Mouse (Mus musculus) lung, adult 10 weeks (tissue): Measurements from ENCODE around the gene Atp5j2. TPM values are rescaled to one million over a fixed set of nuclear protein-coding genes. Genes with fewer than 3 reads are reported as not detected.

Experiments used
- polyA plus RNA-seq: library from polyadenylated mRNA; stranded (reverse); fragments of 350-450 nt; fragmentation: Illumina TruSeq; extraction: RNeasy Lipid Tissue Mini Kit (QIAGEN cat#74804); gene quantifications from one replicate; pipeline ENCODE4 v1.2.3, GENCODE M21; 2014; ENCODE audit warnings: low read depth, low replicate concordance; ENCODE audit not compliant: insufficient read depth

Gene Atp5j2
- polyA plus RNA-seq: 320 TPM

DNA sequence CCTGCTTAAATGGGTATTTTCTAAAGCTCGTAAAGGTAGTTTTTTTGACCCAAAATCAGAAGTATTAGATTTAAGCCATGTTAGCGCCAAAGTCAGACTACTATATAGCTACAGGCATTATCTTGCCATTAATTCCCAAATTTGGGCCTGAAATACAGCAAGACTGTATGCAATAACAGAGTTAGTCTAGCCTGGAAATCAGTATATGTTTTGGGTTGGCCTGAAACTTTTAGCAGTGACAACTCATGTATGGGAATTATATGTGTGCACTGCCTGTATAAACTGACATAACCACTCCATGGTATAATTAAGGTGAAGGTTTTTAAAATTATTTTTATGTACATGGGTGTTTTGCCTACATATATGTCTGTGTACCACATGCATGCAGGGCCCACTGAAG is at the start of gene Atp5j2:
Atp5j2 (minus strand) TSS at position 101 of the 400 bp plus-strand sequence.

DNA sequence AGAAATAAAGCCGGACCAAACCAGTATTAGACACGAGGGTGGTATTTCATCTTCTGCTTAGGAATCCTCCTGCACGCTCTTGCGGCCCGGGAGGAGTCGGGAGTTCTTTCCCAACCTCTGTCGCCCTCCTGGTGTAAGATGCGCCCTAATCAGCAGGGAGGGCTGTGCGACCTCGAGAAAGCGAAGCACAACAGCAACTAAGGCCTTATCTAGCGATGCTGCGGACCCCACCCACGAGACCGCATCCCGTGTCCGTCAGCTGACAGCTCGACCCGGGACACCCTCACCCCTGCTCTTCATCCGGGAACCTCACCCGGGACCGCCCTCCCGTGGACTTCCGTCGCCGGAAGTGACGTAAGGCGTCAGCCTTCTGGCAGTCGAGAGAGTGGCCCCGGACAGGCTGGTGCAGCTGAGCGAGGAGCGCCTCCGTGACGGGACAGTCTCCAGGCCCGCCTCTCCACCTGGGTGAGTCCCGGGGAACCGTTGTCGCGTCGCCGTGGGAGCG is 39.6 kb upstream of the Atp5j2 start, which contains the start of gene Zfp655:
Zfp655 (plus strand) TSS at position 349 of the 505 bp plus-strand sequence.

DNA sequence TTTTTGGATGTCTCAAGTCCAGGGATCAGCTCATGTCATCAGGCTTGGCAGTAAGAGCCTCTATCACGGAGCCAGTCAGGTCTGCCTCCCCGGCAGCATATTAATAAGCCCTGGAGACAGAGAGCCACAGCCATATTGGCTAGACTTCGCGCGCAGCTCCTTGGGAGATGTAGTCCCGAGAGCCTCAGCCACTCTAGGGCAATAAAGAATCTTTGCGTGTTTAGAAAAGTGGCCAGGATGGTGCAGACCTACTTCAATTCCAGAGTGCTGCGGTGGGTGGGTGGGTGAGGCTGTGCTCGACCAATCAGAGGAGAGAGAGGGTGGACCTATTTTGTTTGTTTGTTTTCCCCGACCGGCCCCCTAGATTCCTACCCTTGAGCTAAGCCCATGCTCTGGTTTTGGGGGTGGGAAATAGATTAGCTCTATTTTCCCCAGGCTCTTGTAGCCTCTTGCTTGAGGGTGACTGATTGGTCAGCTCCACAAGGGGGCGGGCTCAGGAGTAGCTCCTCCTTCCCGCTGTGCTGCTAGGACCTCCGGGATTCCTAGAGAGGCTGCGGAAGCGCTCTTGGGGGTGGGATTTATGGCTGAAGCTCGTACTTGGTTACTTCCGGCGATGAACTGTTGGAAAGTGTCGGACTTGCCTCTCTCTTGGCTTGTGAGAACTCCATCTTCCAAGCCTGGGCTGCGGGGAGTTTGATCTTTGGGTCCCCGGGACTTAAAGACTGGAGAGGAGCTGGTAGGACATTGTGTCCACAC is 12.3 kb upstream of the Atp5j2 start, which contains the start of gene Zkscan5:
Zkscan5 (plus strand) TSS at position 627 of the 756 bp plus-strand sequence.

GRCm38 (mm10) chr5:145201321-145201991 is 9.6 kb upstream of the Atp5j2 start, which contains the start of gene Zkscan14:
TSS of gene Zkscan14 (minus strand) at chr5:145201868.

DNA sequence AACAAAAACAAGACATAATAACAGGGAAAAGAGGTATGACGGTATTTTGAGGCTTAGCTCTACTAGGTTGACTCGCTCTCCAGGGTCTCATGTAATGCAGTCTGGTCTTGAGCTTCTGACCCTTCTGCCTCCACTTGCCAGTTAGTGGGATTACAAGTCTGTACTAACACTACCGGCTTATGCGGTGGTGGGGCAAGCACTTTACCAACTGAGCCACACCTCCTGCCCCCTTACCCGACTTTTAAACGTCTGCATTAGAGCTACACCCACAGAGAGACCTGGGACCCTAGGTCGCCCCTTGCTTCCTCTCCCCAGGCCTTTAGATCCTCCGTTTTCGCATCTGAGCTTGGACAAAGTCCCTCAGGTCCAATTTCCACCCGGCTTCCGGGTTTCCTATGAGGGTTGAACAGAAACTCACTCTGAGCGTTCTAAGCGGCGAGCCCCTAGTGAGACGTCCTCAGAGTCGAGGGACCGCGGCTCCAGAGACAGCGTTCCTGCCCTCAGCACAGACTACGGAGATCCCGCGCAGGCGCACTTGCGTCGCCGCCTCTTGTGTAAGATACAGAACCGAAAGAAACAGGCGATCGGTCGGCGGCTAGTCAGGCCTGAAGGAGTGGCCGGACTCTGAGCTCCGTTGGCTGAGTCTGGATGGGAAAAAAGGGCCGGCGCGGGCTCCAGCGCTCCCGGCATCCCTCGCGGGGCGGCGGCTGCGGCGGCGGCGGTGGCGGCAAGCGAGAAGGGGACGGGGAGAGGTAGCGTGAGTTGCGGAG is 25.1 kb downstream of the Atp5j2 start, which contains the start of the genes Ptcd1 and Cpsf4:
Ptcd1 (minus strand) TSS at position 573 of the 770 bp plus-strand sequence.
Cpsf4 (plus strand) TSS at position 678 of the 770 bp plus-strand sequence.

DNA sequence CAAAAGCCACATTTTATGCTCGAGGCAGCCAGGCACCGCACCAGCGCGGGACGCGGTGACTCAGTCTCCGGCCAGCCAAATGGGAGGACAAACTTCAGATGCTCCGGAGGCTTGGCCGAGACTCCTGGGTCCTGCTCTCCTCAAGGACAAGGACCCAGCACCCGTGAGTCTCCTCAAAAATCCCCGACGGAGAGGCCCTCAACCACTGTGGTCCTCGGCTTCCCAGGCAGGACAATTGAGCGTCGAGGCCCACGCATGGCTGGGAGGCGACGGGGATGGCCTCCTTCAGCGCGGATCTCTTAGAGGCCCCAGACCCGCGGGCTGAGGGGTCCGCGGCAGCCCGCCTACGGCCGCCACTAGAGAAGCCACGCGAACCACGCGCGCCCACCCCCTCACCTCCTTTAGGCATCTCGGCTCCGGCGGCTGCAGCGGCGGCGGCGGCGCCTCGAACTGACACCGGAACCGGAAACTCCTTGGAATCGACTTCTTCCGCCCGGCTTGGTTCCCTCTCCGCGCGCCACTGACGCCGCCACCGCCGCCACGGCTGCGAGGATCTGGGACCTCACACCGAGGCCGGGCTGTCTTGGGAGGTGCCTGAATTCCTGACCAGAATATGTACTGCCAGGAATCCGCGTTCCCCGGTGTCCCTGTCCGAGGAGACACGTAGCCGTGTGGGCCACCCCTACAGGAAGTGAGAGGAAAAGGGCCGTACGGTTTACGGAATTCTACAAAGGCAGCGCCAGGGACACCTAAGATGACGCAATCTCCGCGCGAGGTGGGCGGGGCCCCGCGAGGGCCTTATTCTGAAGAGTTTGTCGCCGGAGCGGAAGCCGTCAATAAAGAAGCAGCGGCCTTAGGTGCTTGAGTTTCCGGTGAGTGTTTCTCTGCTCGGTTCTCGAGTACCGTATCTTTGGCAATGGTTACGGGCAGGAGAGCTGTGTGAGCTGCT is 52.0 kb downstream of the Atp5j2 start, which contains the start of the genes Pdap1 and Bud31:
Pdap1 (minus strand) TSS at position 668 of the 949 bp plus-strand sequence.
Bud31 (plus strand) TSS at position 792 of the 949 bp plus-strand sequence.

Other genes starting within 250 kb of the Atp5j2 start
- 9.8 TPM for gene Smurf1, start 226.2 kb downstream of the Atp5j2 start, polyA plus RNA-seq
- not detected for gene Gm4871, start 159.3 kb downstream of the Atp5j2 start, polyA plus RNA-seq
- not detected for gene 1700018F24Rik, start 149.1 kb downstream of the Atp5j2 start, polyA plus RNA-seq
- gene Arpc1a, start 108.2 kb downstream of the Atp5j2 start, polyA plus RNA-seq: 133 TPM
- gene Kpna7, start 108.0 kb downstream of the Atp5j2 start, polyA plus RNA-seq: not detected
- 228 TPM for gene Arpc1b, start 77.8 kb downstream of the Atp5j2 start, polyA plus RNA-seq
- 53.5 TPM for gene Pdap1, start 51.8 kb downstream of the Atp5j2 start, polyA plus RNA-seq
- 134 TPM for gene Bud31, start 51.7 kb downstream of the Atp5j2 start, polyA plus RNA-seq
- gene Ptcd1, start 25.0 kb downstream of the Atp5j2 start, polyA plus RNA-seq: 6.8 TPM
- 15.0 TPM for gene Cpsf4, start 24.8 kb downstream of the Atp5j2 start, polyA plus RNA-seq
- 8.3 TPM for gene Zkscan14, start 9.8 kb upstream of the Atp5j2 start, polyA plus RNA-seq
- 3.9 TPM for gene Zkscan5, start 12.5 kb upstream of the Atp5j2 start, polyA plus RNA-seq
- 17.6 TPM for gene Zfp655, start 39.7 kb upstream of the Atp5j2 start, polyA plus RNA-seq
- 4.7 TPM for gene Zscan25, start 88.4 kb upstream of the Atp5j2 start, polyA plus RNA-seq
- 0.11 TPM for gene Cyp3a57, start 153.2 kb upstream of the Atp5j2 start, polyA plus RNA-seq